Mouse (Mus musculus) heart, embryonic 10.5 days (tissue): Measurements from ENCODE around the gene Trpc7. TPM values are rescaled to one million over a fixed set of nuclear protein-coding genes. Genes with fewer than 3 reads are reported as not detected.

Experiments
- DNase-seq: peaks from one replicate; pipeline ENCODE4 v3.0.0-alpha.2; 2017; ENCODE audit warnings: low spot score
- H3K27ac ChIP-seq: fragments of 300-500 bp; sonication (generic); 2 replicates; pipeline ENCODE4 v1.5.1; 2016; ENCODE audit warnings: mild to moderate bottlenecking
- H3K27me3 ChIP-seq: fragments of 300-500 bp; sonication (generic); 2 replicates; pipeline ENCODE4 v1.6.1; 2016; ENCODE audit warnings: mild to moderate bottlenecking; ENCODE audit not compliant: poor library complexity, insufficient read depth, severe bottlenecking
- H3K36me3 ChIP-seq: fragments of 300-500 bp; sonication (generic); 2 replicates; pipeline ENCODE4 v1.6.1; 2016; ENCODE audit warnings: mild to moderate bottlenecking, moderate library complexity
- H3K4me1 ChIP-seq: fragments of 300-500 bp; sonication (generic); 2 replicates; pipeline ENCODE4 v1.6.1; 2016; ENCODE audit warnings: mild to moderate bottlenecking
- H3K4me3 ChIP-seq: fragments of 300-500 bp; sonication (generic); 2 replicates; pipeline ENCODE4 v1.5.1; 2016; ENCODE audit warnings: mild to moderate bottlenecking, moderate library complexity
- H3K9me3 ChIP-seq: fragments of 300-500 bp; sonication (generic); 2 replicates; pipeline ENCODE4 v1.6.1; 2016; ENCODE audit warnings: mild to moderate bottlenecking, moderate library complexity
- WGBS: fragments of 180-500 bp; shearing (Covaris S2); methylation state at CpG from one replicate; pipeline ENCODE4 v1.1.7; 2016; 5-methylcytosine and 5-hydroxymethylcytosine counted together
- polyA plus RNA-seq: library from polyadenylated mRNA; unstranded; fragments of >200 nt; fragmentation: Nextera tagmentation; extraction: Ambion mirVana; gene quantifications from 2 replicates; pipeline ENCODE4 v1.2.1, GENCODE M21; 2016

Gene Trpc7
- polyA plus RNA-seq = 0.27 and 0.31 TPM in 2 replicates

DNA sequence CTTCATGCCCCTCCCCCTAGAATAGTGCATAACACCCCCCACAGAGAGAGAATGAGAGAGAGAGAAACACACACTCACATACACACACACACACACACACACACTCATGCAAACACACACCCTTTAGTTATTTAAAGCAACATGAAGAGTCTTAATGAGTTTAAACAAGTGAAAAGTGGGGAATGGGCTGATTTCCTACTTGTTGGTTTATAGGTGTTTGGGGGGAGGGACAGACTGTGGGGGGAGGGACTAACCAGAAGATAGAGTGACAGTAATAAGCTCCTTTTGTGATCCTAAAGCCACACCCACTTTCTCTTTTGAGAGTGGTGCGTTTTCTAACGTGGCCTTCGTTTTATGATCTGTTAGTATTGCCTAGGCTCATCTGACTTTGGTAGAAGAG lies at the start of gene Trpc7:
Gene Trpc7, minus strand, starts transcription at position 101 of the 400 bp plus-strand sequence.
- H3K36me3 ChIP-seq = no peaks in the 10 kb centered on the region
- no peak within 1 kb of the TSS for H3K4me3 ChIP-seq
- H3K4me1 ChIP-seq = no peaks in the 10 kb centered on the region
- H3K27me3 ChIP-seq = no peaks in the 10 kb centered on the region
- WGBS = 60% methylated on average over 3 of the region's 3 CpGs
- H3K9me3 ChIP-seq = no peaks in the 10 kb centered on the region
- H3K27ac ChIP-seq = no peak within 1 kb of the TSS
- DNase-seq = no peak

DNA sequence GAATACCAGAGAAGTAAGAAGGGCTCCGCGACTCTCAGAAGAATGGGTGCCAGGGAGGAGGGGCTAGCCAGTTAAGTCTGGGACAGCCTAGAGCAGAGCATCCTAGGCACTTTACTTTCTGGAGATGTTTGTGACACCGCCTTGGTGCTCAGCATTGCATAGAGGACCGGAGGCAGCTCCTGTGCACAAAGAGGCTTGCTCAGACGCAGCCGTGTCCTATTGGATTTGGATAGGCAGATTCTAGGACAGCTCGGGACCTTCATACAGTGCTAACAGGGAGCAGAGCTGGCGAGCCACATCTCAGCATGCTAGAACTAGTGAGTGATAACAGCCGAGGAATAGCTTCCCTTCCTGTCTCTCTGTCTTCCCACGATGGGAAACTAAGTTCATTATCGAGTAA lies 43.5 kb upstream of the Trpc7 start:
- Histone ChIP-seq H3K27ac (no peak overlapping the region), H3K27me3 (0 out of 2 replicates have a peak, but pooled peaks cover 5% of the 10 kb centered on the region), H3K4me3 (no peak overlapping the region), H3K36me3 (no peaks in the 10 kb centered on the region), H3K9me3 (no peaks in the 10 kb centered on the region), H3K4me1 (no peaks in the 10 kb centered on the region)
- WGBS = 67% methylated on average over 11 of the region's 11 CpGs
- peak; percentile 66 for DNase-seq

DNA sequence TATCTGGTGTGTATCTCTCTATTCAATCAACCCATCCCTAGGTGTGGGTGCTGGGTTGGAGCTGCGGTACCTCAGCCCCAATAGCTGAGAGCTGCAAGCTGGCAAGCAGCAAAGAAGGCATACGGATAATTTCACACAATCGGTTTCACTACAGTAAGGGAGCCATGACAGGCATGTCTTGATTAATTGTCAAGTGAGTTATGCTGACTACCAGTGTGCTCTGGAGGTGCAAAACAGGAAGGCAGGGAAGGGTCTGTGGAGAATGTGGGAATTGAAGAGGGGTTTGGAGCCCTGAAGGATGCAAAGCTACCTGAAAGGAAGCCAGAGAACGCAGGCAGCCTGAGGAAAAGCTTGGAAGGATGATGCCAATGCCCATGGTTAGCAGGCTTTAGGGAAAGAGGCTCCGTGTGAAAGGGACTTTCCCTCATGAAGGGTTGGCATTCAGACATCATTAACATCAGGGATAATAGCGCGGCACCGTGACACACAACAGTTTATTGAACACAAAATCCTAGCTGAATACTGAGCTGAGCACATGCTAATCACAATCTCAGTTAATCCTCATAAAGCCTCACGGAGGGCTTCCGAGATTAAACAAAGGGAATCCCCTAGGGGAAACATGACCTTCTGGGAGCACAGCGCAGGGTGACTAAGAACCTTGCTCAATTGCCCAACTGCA lies 38.2 kb upstream of the Trpc7 start:
- Histone ChIP-seq H3K4me3 (no peak overlapping the region), H3K27ac (no peak overlapping the region), H3K9me3 (no peaks in the 10 kb centered on the region), H3K4me1 (no peaks in the 10 kb centered on the region), H3K36me3 (no peaks in the 10 kb centered on the region), H3K27me3 (0 out of 2 replicates have a peak, but pooled peaks cover 5% of the 10 kb centered on the region)
- DNase-seq = peak; percentile 64
- WGBS = 74% methylated on average over 11 of the region's 11 CpGs

- Histone ChIP-seq H3K27me3 (no peaks in the 10 kb centered on the region), H3K36me3 (no peaks in the 10 kb centered on the region), H3K4me1 (no peaks in the 10 kb centered on the region), H3K9me3 (no peaks in the 10 kb centered on the region), H3K27ac (no peak overlapping the region), H3K4me3 (no peak overlapping the region)
- DNase-seq = peak; percentile 73
- 87% methylated on average over 2 of the region's 2 CpGs for WGBS
These were observed 34.6 kb upstream of the Trpc7 start for GRCm38 (mm10) chr13:56930421-56930820.

DNA sequence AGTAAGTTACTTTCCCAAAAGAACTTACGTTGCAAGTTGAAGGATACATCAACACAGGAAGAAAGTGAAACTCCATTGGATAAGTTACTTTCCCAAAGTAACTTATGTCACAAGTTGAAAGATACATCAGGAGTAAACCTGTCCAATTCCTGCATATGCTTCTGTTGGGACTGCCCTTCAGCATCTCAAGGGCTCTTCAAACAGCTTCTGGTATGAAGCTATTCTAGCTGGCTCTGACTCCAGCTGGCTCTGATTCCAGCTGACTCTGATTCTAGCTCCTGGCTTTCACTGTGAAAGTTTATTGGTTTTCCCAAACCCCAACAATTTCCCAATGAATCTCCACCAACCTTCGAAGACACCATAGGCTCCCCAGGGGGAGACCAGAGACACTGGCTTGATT lies 27.2 kb upstream of the Trpc7 start:
- Histone ChIP-seq H3K27ac (no peak overlapping the region), H3K4me3 (no peak overlapping the region), H3K9me3 (no peaks in the 10 kb centered on the region), H3K27me3 (no peaks in the 10 kb centered on the region), H3K36me3 (no peaks in the 10 kb centered on the region), H3K4me1 (no peaks in the 10 kb centered on the region)
- WGBS = 84% methylated on average over 2 of the region's 2 CpGs
- no peak for DNase-seq

DNA sequence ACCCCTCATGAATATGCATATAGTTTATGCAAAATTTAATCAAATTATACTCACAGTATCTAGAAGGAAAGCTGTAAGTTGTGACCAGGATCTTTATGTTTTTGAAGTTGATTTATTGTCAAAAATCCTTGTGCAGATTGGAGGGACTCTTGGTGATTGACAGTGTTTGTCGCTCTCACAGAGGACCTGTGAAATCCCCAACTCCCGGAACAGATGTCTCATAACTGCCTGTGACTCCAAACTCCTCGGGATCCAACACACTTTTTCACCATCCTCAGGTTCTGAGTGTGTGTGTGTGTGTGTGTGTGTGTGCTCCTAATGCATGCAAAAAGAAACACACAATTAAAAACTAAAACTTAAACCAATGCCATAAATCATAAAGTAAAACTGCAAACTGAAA lies 25.5 kb upstream of the Trpc7 start:
- H3K27me3 ChIP-seq = no peaks in the 10 kb centered on the region
- 84% methylated on average over 3 of the region's 3 CpGs for WGBS
- no peaks in the 10 kb centered on the region for H3K36me3 ChIP-seq
- H3K4me3 ChIP-seq = no peak overlapping the region
- no peak overlapping the region for H3K27ac ChIP-seq
- H3K9me3 ChIP-seq = no peaks in the 10 kb centered on the region
- no peak for DNase-seq
- no peaks in the 10 kb centered on the region for H3K4me1 ChIP-seq

- no peaks in the 10 kb centered on the region for H3K27me3 ChIP-seq
- H3K4me1 ChIP-seq = peaks cover 4% of the 10 kb centered on the region; the same call in 1 of the 2 replicates
- H3K9me3 ChIP-seq = no peaks in the 10 kb centered on the region
- no peaks in the 10 kb centered on the region for H3K36me3 ChIP-seq
- DNase-seq = no peak
- no peak overlapping the region for H3K4me3 ChIP-seq
- no peak overlapping the region for H3K27ac ChIP-seq
- WGBS = 72% methylated on average over 7 of the region's 7 CpGs
These were observed 18.9 kb upstream of the Trpc7 start for GRCm38 (mm10) chr13:56914721-56915120.

DNA sequence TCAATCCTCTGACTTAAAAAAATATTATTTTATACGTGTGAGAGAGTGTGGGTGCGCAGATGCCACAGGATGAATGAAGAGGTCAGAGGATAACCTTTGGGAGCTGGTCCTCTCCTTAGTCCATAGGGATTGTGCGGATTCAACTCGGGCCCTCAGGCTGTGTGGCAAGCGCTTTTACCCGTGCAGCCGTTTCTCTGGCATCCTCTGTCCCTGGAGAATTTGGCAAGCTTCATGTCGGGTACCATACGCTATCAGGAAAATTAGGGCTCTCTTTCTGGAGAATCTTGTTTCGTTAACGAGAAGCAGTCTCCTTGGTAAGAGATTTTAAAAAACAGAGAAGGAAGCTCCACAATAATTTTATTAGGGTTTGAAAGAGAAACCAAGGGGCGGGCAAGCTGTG lies 15.3 kb upstream of the Trpc7 start:
- no peaks in the 10 kb centered on the region for H3K27me3 ChIP-seq
- H3K36me3 ChIP-seq = no peaks in the 10 kb centered on the region
- no peak overlapping the region for H3K4me3 ChIP-seq
- H3K4me1 ChIP-seq = peaks cover 6% of the 10 kb centered on the region; the same call in 1 of the 2 replicates
- no peak for DNase-seq
- H3K27ac ChIP-seq = no peak overlapping the region
- 84% methylated on average over 12 of the region's 12 CpGs for WGBS
- H3K9me3 ChIP-seq = no peaks in the 10 kb centered on the region

- Histone ChIP-seq H3K27me3 (no peaks in the 10 kb centered on the region), H3K4me1 (no peaks in the 10 kb centered on the region), H3K9me3 (no peaks in the 10 kb centered on the region), H3K36me3 (no peaks in the 10 kb centered on the region), H3K4me3 (no peak overlapping the region), H3K27ac (no peak overlapping the region)
- WGBS = 3% methylated on average over 17 of the region's 17 CpGs
- peak; percentile 77 for DNase-seq
These were observed 407 bp downstream of the Trpc7 start for GRCm38 (mm10) chr13:56895386-56895785.

DNA sequence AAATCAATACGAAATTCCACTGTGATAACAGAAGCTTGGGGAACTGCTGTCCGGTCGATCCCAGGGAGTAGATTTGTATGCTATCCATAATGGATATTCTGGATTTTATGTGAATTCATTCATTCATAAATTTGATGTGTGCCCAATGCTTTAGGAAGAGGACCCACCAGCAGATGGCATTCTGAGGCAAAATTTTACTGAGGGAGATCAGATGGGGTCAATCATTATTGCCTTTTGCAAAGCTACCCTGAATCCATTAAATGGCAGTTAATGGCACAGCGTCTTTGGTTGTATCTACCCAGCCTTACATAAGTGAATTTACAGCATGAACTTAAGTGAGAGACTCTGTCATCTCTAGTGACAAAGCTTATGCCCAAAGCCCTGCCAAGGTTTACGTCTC lies 1.2 kb downstream of the Trpc7 start:
- Histone ChIP-seq H3K9me3 (no peaks in the 10 kb centered on the region), H3K4me1 (no peaks in the 10 kb centered on the region), H3K27ac (no peak overlapping the region), H3K36me3 (no peaks in the 10 kb centered on the region), H3K4me3 (no peak overlapping the region), H3K27me3 (no peaks in the 10 kb centered on the region)
- WGBS = 80% methylated on average over 5 of the region's 5 CpGs
- DNase-seq = no peak

- H3K4me1 ChIP-seq = no peaks in the 10 kb centered on the region
- H3K27me3 ChIP-seq = no peaks in the 10 kb centered on the region
- H3K27ac ChIP-seq = no peak overlapping the region
- H3K4me3 ChIP-seq = no peak overlapping the region
- H3K9me3 ChIP-seq = no peaks in the 10 kb centered on the region
- 72% methylated on average over 7 of the region's 7 CpGs for WGBS
- H3K36me3 ChIP-seq = no peaks in the 10 kb centered on the region
- DNase-seq = peak; percentile 68
These were observed 5.9 kb downstream of the Trpc7 start for GRCm38 (mm10) chr13:56889888-56890287.

DNA sequence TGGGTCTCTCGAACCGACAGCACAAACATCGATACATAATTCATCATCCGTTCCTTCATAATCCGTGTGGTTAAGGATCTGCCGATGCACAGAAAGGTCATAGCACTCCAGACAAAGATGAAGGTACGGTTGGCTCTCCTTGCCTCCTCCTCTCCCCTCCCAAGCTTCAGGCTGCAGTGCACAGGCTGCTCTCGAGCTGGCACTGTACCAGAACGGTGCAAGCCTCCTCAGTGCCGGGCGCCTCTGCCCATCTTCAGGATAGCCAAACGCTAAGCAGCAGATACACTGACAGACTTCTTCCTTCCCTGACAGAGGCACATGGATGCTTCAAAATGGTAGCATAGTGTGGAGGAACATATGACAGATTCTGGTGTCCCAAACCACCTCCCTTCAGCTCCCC lies 12.9 kb downstream of the Trpc7 start:
- 85% methylated on average over 12 of the region's 12 CpGs for WGBS
- Histone ChIP-seq H3K4me3 (no peak overlapping the region), H3K9me3 (no peaks in the 10 kb centered on the region), H3K27me3 (no peaks in the 10 kb centered on the region), H3K4me1 (no peaks in the 10 kb centered on the region), H3K27ac (no peak overlapping the region), H3K36me3 (no peaks in the 10 kb centered on the region)
- peak; percentile 30 for DNase-seq

- H3K27ac ChIP-seq = no peak overlapping the region
- no peaks in the 10 kb centered on the region for H3K36me3 ChIP-seq
- WGBS = 74% methylated on average over 6 of the region's 6 CpGs
- peaks cover 6% of the 10 kb centered on the region; the same call in 1 of the 2 replicates for H3K27me3 ChIP-seq
- no peaks in the 10 kb centered on the region for H3K9me3 ChIP-seq
- no peak overlapping the region for H3K4me3 ChIP-seq
- DNase-seq = no peak
- H3K4me1 ChIP-seq = peaks cover 12% of the 10 kb centered on the region
These were observed 31.2 kb downstream of the Trpc7 start for GRCm38 (mm10) chr13:56864567-56864966.

GRCm38 (mm10) chr13:56862011-56862410 lies 33.8 kb downstream of the Trpc7 start:
- H3K4me3 ChIP-seq = no peak overlapping the region
- H3K36me3 ChIP-seq = no peaks in the 10 kb centered on the region
- H3K27me3 ChIP-seq = peaks cover 6% of the 10 kb centered on the region; the same call in 1 of the 2 replicates
- peaks cover 12% of the 10 kb centered on the region for H3K4me1 ChIP-seq
- WGBS = 50% methylated on average over 6 of the region's 6 CpGs
- no peaks in the 10 kb centered on the region for H3K9me3 ChIP-seq
- DNase-seq = no peak
- no peak overlapping the region for H3K27ac ChIP-seq
